Mouse (Mus musculus) megakaryocyte, embryonic 14.5 days (primary cell): ENCODE results near the gene Ppp3ca. TPM values are rescaled to one million over a fixed set of nuclear protein-coding genes. Genes with fewer than 3 reads are reported as not detected.

ENCODE experiments used
- H3K27me3 ChIP-seq: replicated peaks from 2 replicates; pipeline ENCODE3; 2012; ENCODE audit warnings: inconsistent platforms
- H3K36me3 ChIP-seq: replicated peaks from 2 replicates; pipeline ENCODE3; 2012; ENCODE audit warnings: low read length, inconsistent platforms, mixed read lengths
- H3K4me1 ChIP-seq: 2 replicates; pipeline ENCODE4 v1.6.1; 2012; ENCODE audit warnings: inconsistent platforms
- H3K4me3 ChIP-seq: replicated peaks from 2 replicates; pipeline ENCODE3; 2012; ENCODE audit warnings: moderate library complexity, mild to moderate bottlenecking, inconsistent platforms
- H3K9me3 ChIP-seq: 2 replicates; pipeline ENCODE4 v1.6.1; 2012; ENCODE audit warnings: inconsistent platforms
- FLI1 ChIP-seq: IDR thresholded peaks from 2 replicates; pipeline ENCODE4 v1.6.1; 2012; ENCODE audit warnings: low read length, inconsistent platforms, mixed read lengths
- GATA1 ChIP-seq: IDR thresholded peaks from 3 replicates; pipeline ENCODE4 v1.6.1; 2012; ENCODE audit warnings: mixed read lengths, low read length, inconsistent platforms, borderline replicate concordance
- polyA plus RNA-seq: library from polyadenylated mRNA; stranded (reverse); fragments of >175 nt; gene quantifications from 2 replicates; pipeline ENCODE4 v1.2.3, GENCODE M21; 2012; ENCODE audit warnings: low replicate concordance; ENCODE audit not compliant: insufficient read depth

The Ppp3ca gene
- polyA plus RNA-seq, 1 experiment, result 42.7 TPM

- Histone ChIP-seq H3K9me3 (no peaks in the 10 kb centered on the region), H3K4me3 (no peak overlapping the region), H3K36me3 (no peaks in the 10 kb centered on the region), H3K4me1 (peaks cover 16% of the 10 kb centered on the region), H3K27me3 (no peaks in the 10 kb centered on the region)
- no peak for TF ChIP-seq FLI1
- TF ChIP-seq GATA1, result no peak
Observed at GRCm38 (mm10) chr3:136756137-136756536, 86.2 kb downstream of the Ppp3ca start.

- H3K4me3 ChIP-seq, result no peak overlapping the region
- H3K36me3 ChIP-seq, result no peaks in the 10 kb centered on the region
- no peaks in the 10 kb centered on the region for H3K27me3 ChIP-seq
- TF ChIP-seq GATA1 (no peak), FLI1 (no peak)
- H3K9me3 ChIP-seq, result no peaks in the 10 kb centered on the region
- H3K4me1 ChIP-seq, result peaks cover 31% of the 10 kb centered on the region
Observed at GRCm38 (mm10) chr3:136759446-136759845, 89.5 kb downstream of the Ppp3ca start.

DNA sequence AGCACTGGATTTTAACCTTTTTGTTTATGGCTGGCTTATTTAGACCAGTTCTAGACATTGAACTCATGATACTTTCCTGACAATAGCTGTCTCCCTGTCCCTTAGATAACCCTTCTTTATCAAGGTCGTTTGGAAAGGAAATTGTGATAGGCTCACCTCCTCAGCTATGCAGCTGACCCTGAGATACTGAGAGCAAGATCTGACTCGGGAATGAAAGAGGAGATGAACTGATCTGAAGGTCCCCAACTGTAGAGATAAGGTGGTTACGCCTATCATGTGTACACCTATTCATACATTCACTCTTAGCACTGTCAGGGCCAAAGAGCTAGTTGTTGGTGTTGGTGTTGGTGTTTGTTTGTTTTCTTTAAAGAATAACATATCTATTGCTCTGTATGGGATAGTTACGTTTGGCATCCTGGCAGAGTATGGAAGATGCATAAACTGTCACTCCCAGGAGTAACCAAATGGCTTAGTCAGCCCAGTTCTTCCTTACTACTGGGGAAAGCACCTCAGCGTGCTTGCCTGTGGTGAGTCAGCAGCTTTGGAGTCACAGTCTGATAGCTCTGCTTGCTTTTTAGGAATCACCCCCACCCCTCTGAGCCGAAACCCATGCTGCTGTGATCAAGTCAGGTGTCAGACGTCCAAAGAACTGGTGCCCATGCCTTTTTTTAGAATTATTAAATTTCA is 91.5 kb downstream of the Ppp3ca start:
- Histone ChIP-seq H3K9me3 (no peaks in the 10 kb centered on the region), H3K4me3 (peak overlapping the region; percentile 64), H3K4me1 (peaks cover 37% of the 10 kb centered on the region), H3K27me3 (no peaks in the 10 kb centered on the region), H3K36me3 (no peaks in the 10 kb centered on the region)
- TF ChIP-seq FLI1 (no peak), GATA1 (no peak)

- Histone ChIP-seq H3K36me3 (no peaks in the 10 kb centered on the region), H3K4me1 (peaks cover 42% of the 10 kb centered on the region), H3K27me3 (no peaks in the 10 kb centered on the region), H3K4me3 (no peak overlapping the region), H3K9me3 (no peaks in the 10 kb centered on the region)
- TF ChIP-seq FLI1 (no peak), GATA1 (no peak)
Observed at GRCm38 (mm10) chr3:136761979-136762341, 92.0 kb downstream of the Ppp3ca start.

DNA sequence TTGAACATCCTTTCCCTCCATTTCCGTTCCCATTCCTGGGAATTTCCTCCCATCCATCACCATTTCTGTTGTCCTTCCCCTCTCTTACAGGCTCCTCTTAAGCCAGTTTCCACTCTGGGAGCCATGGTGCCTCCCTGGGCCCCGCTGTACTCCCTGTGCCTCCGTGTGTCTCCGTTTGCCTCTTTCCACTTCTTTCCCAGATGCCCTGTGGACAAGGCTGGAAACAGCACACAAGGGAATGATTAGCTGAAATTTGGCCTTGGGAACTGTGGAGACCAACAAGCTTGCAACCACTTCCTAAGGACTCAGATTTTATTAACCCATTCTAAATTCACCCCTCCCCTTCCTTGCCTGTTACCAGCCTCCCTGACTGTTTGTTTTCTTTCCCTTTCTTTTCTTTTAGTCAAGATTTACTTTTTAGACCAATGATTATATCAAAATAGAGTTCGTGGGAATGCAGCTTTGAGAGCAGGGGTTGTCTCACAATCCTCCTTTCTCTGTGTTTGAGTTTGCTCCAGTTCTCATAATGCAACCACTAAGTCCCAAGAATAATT is 93.9 kb downstream of the Ppp3ca start:
- H3K36me3 ChIP-seq, result no peaks in the 10 kb centered on the region
- no peaks in the 10 kb centered on the region for H3K9me3 ChIP-seq
- TF ChIP-seq GATA1 (no peak), FLI1 (no peak)
- no peaks in the 10 kb centered on the region for H3K27me3 ChIP-seq
- no peak overlapping the region for H3K4me3 ChIP-seq
- peaks cover 51% of the 10 kb centered on the region for H3K4me1 ChIP-seq

DNA sequence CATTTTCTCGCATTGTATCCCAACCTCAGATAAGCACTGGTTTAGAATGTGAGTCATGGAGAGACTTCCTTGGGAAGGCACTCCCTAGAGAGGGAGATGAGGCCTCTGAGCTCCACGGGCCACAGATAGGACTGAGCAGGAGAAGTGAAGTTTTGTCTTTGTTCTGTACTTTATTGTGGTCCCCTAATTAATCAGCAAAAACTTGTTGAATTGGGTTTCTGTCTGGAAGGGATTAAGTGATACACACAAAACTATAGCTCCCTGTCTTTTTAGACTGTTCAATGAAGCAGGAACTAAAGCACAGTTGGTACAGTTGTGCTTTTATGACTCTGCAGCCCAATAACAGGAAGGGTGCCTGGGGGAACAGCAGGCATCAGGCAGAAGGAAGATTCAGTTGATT is 95.6 kb downstream of the Ppp3ca start:
- Histone ChIP-seq H3K27me3 (no peaks in the 10 kb centered on the region), H3K9me3 (no peaks in the 10 kb centered on the region), H3K36me3 (no peaks in the 10 kb centered on the region), H3K4me1 (peaks cover 66% of the 10 kb centered on the region), H3K4me3 (peak overlapping the region; percentile 30)
- TF ChIP-seq GATA1 (no peak), FLI1 (no peak)

DNA sequence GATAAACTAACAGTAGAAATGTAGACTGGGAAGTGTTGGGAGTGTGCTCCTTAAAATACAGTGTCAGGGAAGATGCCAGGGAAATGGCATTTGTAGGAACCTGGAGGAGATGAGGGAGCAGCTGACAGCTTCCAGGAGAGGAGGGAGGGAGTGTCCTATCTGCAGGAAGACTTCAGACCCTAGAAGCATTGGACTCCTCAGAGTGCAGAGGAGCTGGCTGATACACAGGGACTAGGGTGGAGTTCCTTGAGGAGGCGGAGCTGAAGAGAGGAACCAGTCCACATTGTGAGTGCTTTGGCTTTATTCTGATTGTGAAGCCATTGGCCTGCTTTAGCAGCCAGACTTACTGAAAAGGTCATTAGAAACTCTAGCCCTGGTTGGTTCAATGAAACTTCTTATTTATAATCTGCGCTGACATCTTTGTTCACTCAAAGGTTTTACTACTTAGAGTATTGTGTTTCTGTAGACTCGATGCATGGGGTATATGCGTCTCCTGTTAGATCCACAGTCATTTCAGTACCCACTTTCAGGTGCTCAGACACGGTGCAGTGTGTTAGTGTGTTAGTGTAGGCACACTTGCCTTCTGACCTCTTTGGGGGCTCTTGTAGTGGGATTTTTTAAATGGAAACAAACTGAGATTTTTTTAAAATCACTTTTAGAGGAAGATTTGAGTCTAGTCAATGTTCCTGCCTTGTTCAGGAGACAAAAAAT is 99.0 kb downstream of the Ppp3ca start:
- H3K27me3 ChIP-seq, result no peaks in the 10 kb centered on the region
- H3K4me3 ChIP-seq, result no peak overlapping the region
- no peak for TF ChIP-seq GATA1
- no peak for TF ChIP-seq FLI1
- H3K4me1 ChIP-seq, result peaks cover 64% of the 10 kb centered on the region
- H3K36me3 ChIP-seq, result no peaks in the 10 kb centered on the region
- H3K9me3 ChIP-seq, result no peaks in the 10 kb centered on the region

DNA sequence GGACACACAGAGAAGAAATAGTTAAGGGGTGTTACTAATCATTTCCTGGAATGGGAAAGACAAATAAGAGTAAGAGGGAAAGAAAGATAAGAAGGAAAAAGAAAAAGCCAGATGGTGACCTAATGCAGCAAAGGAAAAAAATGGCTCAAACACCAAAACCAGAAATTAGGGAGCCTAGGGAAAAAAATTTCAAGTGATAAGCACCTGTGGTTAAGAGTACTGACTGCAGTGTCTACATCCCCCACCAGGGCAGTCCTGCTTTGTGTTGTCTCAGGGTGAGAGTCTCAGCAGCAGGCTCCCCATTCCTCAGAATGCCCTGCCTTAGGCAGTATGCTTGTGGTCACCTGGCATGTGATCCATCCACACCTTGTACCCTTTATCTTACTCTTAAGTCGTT is 99.6 kb downstream of the Ppp3ca start:
- Histone ChIP-seq H3K4me1 (peaks cover 64% of the 10 kb centered on the region), H3K4me3 (peak overlapping the region; percentile 50), H3K9me3 (no peaks in the 10 kb centered on the region), H3K36me3 (no peaks in the 10 kb centered on the region), H3K27me3 (no peaks in the 10 kb centered on the region)
- TF ChIP-seq FLI1, result no peak
- TF ChIP-seq GATA1, result no peak

DNA sequence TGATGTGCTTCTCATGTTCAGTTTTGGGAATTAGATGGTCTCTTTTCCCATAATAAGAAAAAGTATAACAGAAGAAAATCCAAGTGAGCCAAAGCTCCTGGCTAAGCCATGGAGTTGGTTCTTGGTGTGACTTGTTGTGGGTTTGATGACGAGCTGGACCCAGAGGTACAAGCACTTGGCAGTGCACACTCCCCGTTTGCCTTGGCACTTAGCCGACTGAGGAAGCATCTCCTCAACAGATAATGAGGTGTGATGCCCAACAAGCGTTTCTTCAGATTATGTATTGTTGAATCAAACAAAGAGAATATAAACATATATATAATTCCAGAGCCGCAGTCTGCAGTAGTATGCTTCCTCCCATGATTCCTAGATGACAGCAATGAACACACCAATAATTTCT is 101.8 kb downstream of the Ppp3ca start:
- Histone ChIP-seq H3K27me3 (no peaks in the 10 kb centered on the region), H3K36me3 (no peaks in the 10 kb centered on the region), H3K9me3 (no peaks in the 10 kb centered on the region), H3K4me1 (peaks cover 49% of the 10 kb centered on the region), H3K4me3 (no peak overlapping the region)
- no peak for TF ChIP-seq FLI1
- no peak for TF ChIP-seq GATA1

DNA sequence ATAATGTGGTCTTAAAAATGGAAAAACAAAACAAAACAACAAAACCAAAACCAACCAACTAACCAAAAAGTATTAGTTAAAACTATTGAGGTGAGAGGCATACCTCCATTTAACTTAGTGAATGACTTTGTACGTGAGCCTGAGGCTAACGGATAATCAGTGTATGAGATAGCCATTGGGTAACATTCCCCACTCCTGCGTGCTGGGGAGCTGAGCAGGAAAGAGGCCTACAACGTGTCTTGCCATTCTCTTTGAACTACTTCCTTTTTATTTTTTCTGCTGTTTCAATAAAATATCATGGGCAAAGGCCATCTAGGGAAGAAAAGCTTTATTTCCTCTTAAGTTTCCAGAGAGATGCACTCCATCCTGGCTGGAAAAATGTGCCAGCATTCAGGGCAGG is 103.3 kb downstream of the Ppp3ca start:
- TF ChIP-seq FLI1, result no peak
- TF ChIP-seq GATA1, result no peak
- H3K27me3 ChIP-seq, result no peaks in the 10 kb centered on the region
- no peaks in the 10 kb centered on the region for H3K36me3 ChIP-seq
- H3K4me3 ChIP-seq, result no peak overlapping the region
- H3K4me1 ChIP-seq, result peaks cover 56% of the 10 kb centered on the region
- H3K9me3 ChIP-seq, result no peaks in the 10 kb centered on the region
